ENCODE assay signal across 8 mouse cellular contexts in the genomic region with DNA sequence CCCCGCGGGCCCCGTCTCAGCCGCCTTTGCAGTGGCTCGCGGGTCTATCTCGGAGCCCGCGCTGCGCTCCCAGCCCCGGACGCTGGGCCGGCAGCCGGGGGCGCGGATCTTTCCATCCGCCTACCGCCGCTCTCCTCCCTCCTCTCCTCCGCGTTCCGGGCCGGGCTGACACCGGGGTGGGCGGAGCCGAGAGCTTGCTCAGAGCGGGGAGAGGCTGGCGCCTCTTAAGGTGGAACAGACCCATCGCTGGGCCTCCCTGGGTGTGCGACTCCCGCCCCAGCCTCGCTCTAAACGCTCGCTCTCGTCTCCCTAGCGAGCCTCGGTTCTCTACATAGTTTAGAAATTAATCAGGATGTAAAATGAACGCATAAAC. TPM values are rescaled to one million over a fixed set of nuclear protein-coding genes. Genes with fewer than 3 reads are reported as not detected.
DNase-seq lines count a peak whose midpoint lies in the region; ATAC-seq and TF ChIP-seq lines count a peak whose summit lies in the region.

No protein-coding gene starts in this region.

- H3K9me3 ChIP-seq in heart, embryonic 11.5 days (replicated peaks; ENCODE audit: control insufficient read depth, low read length): no peaks in the 10 kb centered on the region
- no peaks in the 10 kb centered on the region for H3K9me3 ChIP-seq in kidney, postnatal 0 days (replicated peaks; ENCODE audit: low read length)
- no peaks in the 10 kb centered on the region for H3K9me3 ChIP-seq in liver, embryonic 11.5 days (ENCODE audit: control insufficient read depth, low read length)

- H3ac ChIP-seq in myocyte (ENCODE audit: control insufficient read depth, insufficient read length): peak overlapping the region; percentile 25

- ATAC-seq in erythroblast, adult 5-6 weeks (replicated peaks; ENCODE audit: low FRiP score, poor library complexity, severe bottlenecking): peak; percentile 85
- peak; percentile 96 for ATAC-seq in heart, embryonic 11.5 days (replicated peaks; ENCODE audit: insufficient number of reproducible peaks, low FRiP score, low TSS enrichment)
- ATAC-seq in kidney, postnatal 0 days (replicated peaks; ENCODE audit: low FRiP score, low read depth): peak; percentile 95
- ATAC-seq in liver, embryonic 11.5 days (replicated peaks; ENCODE audit: low FRiP score): peak; percentile 92

- peak overlapping the region; percentile 77 for H3K9ac ChIP-seq in heart, embryonic 11.5 days (ENCODE audit: low read depth, low read length)
- peak overlapping the region; percentile 80 for H3K9ac ChIP-seq in kidney, postnatal 0 days (ENCODE audit: low read depth, low read length)
- peak overlapping the region; percentile 80 for H3K9ac ChIP-seq in liver, embryonic 11.5 days (ENCODE audit: low read depth, low read length)

- DNase-seq in CD4-positive, CD25-positive, alpha-beta regulatory T cell, adult 2 months (ENCODE audit: low read depth, low spot score): peak; percentile 96
- DNase-seq in brain, embryonic 14.5 days (ENCODE audit: low read depth): peak; percentile 95
- DNase-seq in kidney, postnatal 0 days (ENCODE audit: low spot score): peak; percentile 97
- peak; percentile 91 for DNase-seq in liver, embryonic 11.5 days (ENCODE audit: low spot score)
- DNase-seq in splenic B cell, adult 2 months (ENCODE audit: low read depth, low spot score): peak; percentile 95

- H3K4me1 ChIP-seq in heart, embryonic 11.5 days (ENCODE audit: control insufficient read depth, insufficient read depth, low read length): 0 out of 2 replicates have a peak, but pooled peaks cover 2% of the 10 kb centered on the region
- no peaks in the 10 kb centered on the region for H3K4me1 ChIP-seq in kidney, postnatal 0 days (replicated peaks; ENCODE audit: insufficient read depth, low read length)
- peaks cover 6% of the 10 kb centered on the region; the same call in 1 of the 2 replicates for H3K4me1 ChIP-seq in liver, embryonic 11.5 days (replicated peaks; ENCODE audit: control insufficient read depth, insufficient read depth, low read length)

- H3K4me3 ChIP-seq in heart, embryonic 11.5 days (ENCODE audit: low read depth, low read length): peak overlapping the region; percentile 60
- H3K4me3 ChIP-seq in kidney, postnatal 0 days (replicated peaks; ENCODE audit: low read depth, low read length): peak overlapping the region; percentile 71
- H3K4me3 ChIP-seq in liver, embryonic 11.5 days (ENCODE audit: low read depth, low read length): peak overlapping the region; percentile 69
- H3K4me3 ChIP-seq in myocyte: peak overlapping the region; percentile 50

- WGBS in heart, embryonic 11.5 days (ENCODE audit: insufficient replicate concordance): under 1% methylated on average over 35 of the region's 38 CpGs
- WGBS in kidney, postnatal 0 days: 0% methylated on average over 38 of the region's 38 CpGs
- under 1% methylated on average over 32 of the region's 38 CpGs for WGBS in liver, embryonic 11.5 days

- H3K4me2 ChIP-seq in heart, embryonic 11.5 days: peak overlapping the region; percentile 77
- peak overlapping the region; percentile 53 for H3K4me2 ChIP-seq in kidney, postnatal 0 days (ENCODE audit: low read length)
- H3K4me2 ChIP-seq in liver, embryonic 11.5 days: peak overlapping the region; percentile 69
- H3K4me2 ChIP-seq in myocyte (ENCODE audit: low read depth): peak overlapping the region; percentile 86

- no peaks in the 10 kb centered on the region for H3K36me3 ChIP-seq in heart, embryonic 11.5 days (ENCODE audit: control insufficient read depth, insufficient read depth, low read length)
- H3K36me3 ChIP-seq in kidney, postnatal 0 days (ENCODE audit: insufficient read depth, low read length): no peaks in the 10 kb centered on the region
- H3K36me3 ChIP-seq in liver, embryonic 11.5 days (ENCODE audit: control insufficient read depth, insufficient read depth, low read length): no peaks in the 10 kb centered on the region
- H3K36me3 ChIP-seq in myocyte (ENCODE audit: control insufficient read depth, insufficient read depth): no peaks in the 10 kb centered on the region
- H3K36me3 ChIP-seq in splenic B cell, adult 2 months (ENCODE audit: control insufficient read depth, insufficient read depth, low read length, poor library complexity, severe bottlenecking): no peaks in the 10 kb centered on the region

- peak overlapping the region; percentile 100 for H3K27ac ChIP-seq in heart, embryonic 11.5 days (ENCODE audit: low read depth, low read length)
- peak overlapping the region; percentile 100 for H3K27ac ChIP-seq in kidney, postnatal 0 days
- H3K27ac ChIP-seq in liver, embryonic 11.5 days (ENCODE audit: low read depth, low read length): peak overlapping the region; percentile 100

- TF ChIP-seq CTCF in brain, embryonic 14.5 days (IDR thresholded peaks at IDR 0.05; ENCODE audit: borderline replicate concordance, extremely low read depth, insufficient read depth, insufficient read length): no peak
- TF ChIP-seq CTCF in kidney, postnatal 0 days (IDR thresholded peaks at IDR 0.05; ENCODE audit: low read depth): peak; percentile 30; the same call in 1 of the 2 replicates

- no peaks in the 10 kb centered on the region for H3K79me2 ChIP-seq in myocyte (ENCODE audit: control insufficient read depth, insufficient read depth)

- peak; percentile 54 for TF ChIP-seq POLR2A in brain, embryonic 14.5 days (IDR thresholded peaks at IDR 0.05; ENCODE audit: borderline replicate concordance, extremely low read depth, insufficient read depth, insufficient read length, poor library complexity, severe bottlenecking)
- TF ChIP-seq POLR2A in myocyte (IDR thresholded peaks at IDR 0.05; ENCODE audit: insufficient read length, low read depth): peak; percentile 63

- no peaks in the 10 kb centered on the region for H3K27me3 ChIP-seq in heart, embryonic 11.5 days (ENCODE audit: control insufficient read depth, insufficient read depth, low read length)
- no peaks in the 10 kb centered on the region for H3K27me3 ChIP-seq in kidney, postnatal 0 days (ENCODE audit: insufficient read depth, low read length)
- H3K27me3 ChIP-seq in liver, embryonic 11.5 days (replicated peaks; ENCODE audit: control insufficient read depth, insufficient read depth, low read length): no peaks in the 10 kb centered on the region
- H3K27me3 ChIP-seq in myocyte (ENCODE audit: control insufficient read depth, insufficient read depth, insufficient read length): no peaks in the 10 kb centered on the region
- no peaks in the 10 kb centered on the region for H3K27me3 ChIP-seq in splenic B cell, adult 2 months (ENCODE audit: control insufficient read depth, insufficient read depth, low read length, poor library complexity, severe bottlenecking)

TF ChIP-seq in myocyte, 11 proteins besides CTCF, POLR2A, EP300 and RAD21:
- TF ChIP-seq SRF (IDR thresholded peaks at IDR 0.05; ENCODE audit: control insufficient read depth, insufficient read length, low read depth): no peak
- no peak for TF ChIP-seq E2F4 (IDR thresholded peaks at IDR 0.05; ENCODE audit: insufficient read depth)
- TF ChIP-seq MAX (IDR thresholded peaks at IDR 0.05; ENCODE audit: low read depth): no peak
- TF ChIP-seq MYOG (IDR thresholded peaks at IDR 0.05; ENCODE audit: control insufficient read depth in 1 of 3, insufficient read depth in 1 of 3, insufficient read length in 2 of 3, low read depth in 2 of 3): peak in 1 of 3 experiments; percentile 3
- TF ChIP-seq CEBPB (IDR thresholded peaks at IDR 0.05; ENCODE audit: insufficient read depth, poor library complexity, severe bottlenecking): no peak
- peak; percentile 33 for TF ChIP-seq POLR2AphosphoS2 (IDR thresholded peaks at IDR 0.05; ENCODE audit: insufficient read length, low read depth)
- no peak for TF ChIP-seq TCF3 (IDR thresholded peaks at IDR 0.05; ENCODE audit: insufficient read length, low read depth)

RNA-seq across cellular contexts. Expression of a gene that starts 8.4 kb away (rescaled TPM):
- 5.9 and 12.5 TPM in 2 replicates for polyA plus RNA-seq in brain, embryonic 14.5 days (2012; rRNA removed)
- total RNA-seq in erythroblast, adult 5-6 weeks (2015; ENCODE audit: low replicate concordance): 1.3 and 11.5 TPM in 2 replicates
- total RNA-seq in erythroblast, adult 5-6 weeks (2017; ENCODE audit: low replicate concordance): 0.70 and 4.4 TPM in 2 replicates
- polyA plus RNA-seq in heart, embryonic 11.5 days (2014; fragmentation: Nextera tagmentation; extraction: Ambion mirVana): 4.9 and 5.9 TPM in 2 replicates
- polyA plus RNA-seq in kidney, postnatal 0 days (2015; fragmentation: Nextera tagmentation; extraction: Ambion mirVana): 5.2 and 5.5 TPM in 2 replicates
- 3.8 and 4.0 TPM in 2 replicates for polyA plus RNA-seq in liver, embryonic 11.5 days (2014; fragmentation: Nextera tagmentation; extraction: Ambion mirVana)
- polyA plus RNA-seq in myocyte (2012; fragmentation: generic; extraction: Trizol): 9.7 TPM

RNA-seq across cellular contexts. Expression of a gene that starts 9.8 kb away (rescaled TPM):
- polyA plus RNA-seq in brain, embryonic 14.5 days (2012; rRNA removed): 25.9 and 36.3 TPM in 2 replicates
- 7.5 and 15.7 TPM in 2 replicates for total RNA-seq in erythroblast, adult 5-6 weeks (2015; ENCODE audit: low replicate concordance)
- 19.1 and 19.4 TPM in 2 replicates for total RNA-seq in erythroblast, adult 5-6 weeks (2017; ENCODE audit: low replicate concordance)
- polyA plus RNA-seq in heart, embryonic 11.5 days (2014; fragmentation: Nextera tagmentation; extraction: Ambion mirVana): 27.5 and 33.2 TPM in 2 replicates
- 4.1 and 4.4 TPM in 2 replicates for polyA plus RNA-seq in kidney, postnatal 0 days (2015; fragmentation: Nextera tagmentation; extraction: Ambion mirVana)
- polyA plus RNA-seq in liver, embryonic 11.5 days (2014; fragmentation: Nextera tagmentation; extraction: Ambion mirVana): 59.4 and 66.8 TPM in 2 replicates
- polyA plus RNA-seq in myocyte (2012; fragmentation: generic; extraction: Trizol): 1.2 TPM

RNA-seq across cellular contexts. Expression of a gene that starts 44.7 kb away (rescaled TPM):
- polyA plus RNA-seq in brain, embryonic 14.5 days (2012; rRNA removed): 1.3 TPM in 2 replicates
- 0.21 TPM in 1 of 2 replicates, not detected in the other for total RNA-seq in erythroblast, adult 5-6 weeks (2015; ENCODE audit: low replicate concordance)
- 0.42 and 0.43 TPM in 2 replicates for total RNA-seq in erythroblast, adult 5-6 weeks (2017; ENCODE audit: low replicate concordance)
- polyA plus RNA-seq in heart, embryonic 11.5 days (2014; fragmentation: Nextera tagmentation; extraction: Ambion mirVana): 1.4 and 1.5 TPM in 2 replicates
- polyA plus RNA-seq in kidney, postnatal 0 days (2015; fragmentation: Nextera tagmentation; extraction: Ambion mirVana): 2.1 and 2.3 TPM in 2 replicates
- 2.7 and 3.5 TPM in 2 replicates for polyA plus RNA-seq in liver, embryonic 11.5 days (2014; fragmentation: Nextera tagmentation; extraction: Ambion mirVana)
- 0.19 TPM for polyA plus RNA-seq in myocyte (2012; fragmentation: generic; extraction: Trizol)

Comparison
In these comparisons a context has a peak if more than half of its experiments do, and no peak if none do; other contexts are left out.
1. Peak in every context shown above with its lines: DNase-seq, ATAC-seq, H3K4me3 ChIP-seq and H3K27ac ChIP-seq.